Mouse (Mus musculus): ENCODE measurements around the gene Carmil1.

GRCm38 (mm10) chr13:24177600-24177999 is 103.0 kb downstream of the Carmil1 start:
- TF ChIP-seq CTCF (IDR thresholded peaks at IDR 0.05; ENCODE audit: insufficient read depth, low read depth, low read length) (no peak), POLR2A (IDR thresholded peaks at IDR 0.05; ENCODE audit: insufficient read depth, low read depth, low read length) (no peak)

All from olfactory bulb, adult 2 months (tissue).